Mouse (Mus musculus): ENCODE results near the gene Gm2075.
"Not testable (repeated sequence)": the region's sequence is repeated elsewhere in the genome, so short reads cannot be mapped to it uniquely, and the experiment has no call there.

DNA sequence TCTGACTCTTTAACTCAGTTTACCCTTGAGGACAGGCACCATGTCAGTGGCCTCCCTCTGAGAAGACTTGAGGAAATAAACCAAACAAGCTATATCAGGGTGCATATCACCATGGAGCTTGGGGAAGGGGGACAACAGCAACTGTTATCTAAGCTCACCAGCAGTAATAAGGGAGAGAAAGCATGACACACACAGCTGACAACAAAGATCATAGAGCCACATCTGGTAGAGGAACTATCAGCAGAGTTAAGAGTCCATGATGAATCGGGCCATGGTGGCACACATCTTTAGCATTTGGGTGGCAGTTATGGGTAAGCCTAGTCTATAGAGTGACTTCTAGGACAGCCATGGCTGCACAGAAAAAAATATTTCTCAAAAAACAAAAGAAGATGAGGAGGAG lies 28.1 kb downstream of the Gm2075 start:
- TF ChIP-seq CTCF, EP300 (IDR thresholded peaks at IDR 0.05): not testable (repeated sequence)

All from lung, postnatal 0 days (tissue).